Mouse (Mus musculus) C2C12 (cell line): ENCODE measurements around the gene Elk3.

Source experiments
- CEBPB ChIP-seq: IDR thresholded peaks from one replicate; pipeline ENCODE4 v1.6.1; 2011; ENCODE audit warnings: low read depth, mild to moderate bottlenecking, control low read depth, moderate library complexity
- CTCF ChIP-seq: IDR thresholded peaks from one replicate; pipeline ENCODE4 v1.5.1; 2011; ENCODE audit not compliant: control insufficient read depth, insufficient read depth, insufficient read length
- MAX ChIP-seq: IDR thresholded peaks from one replicate; pipeline ENCODE4 v1.6.1; 2011; ENCODE audit warnings: mild to moderate bottlenecking, control low read depth
- MYOD1 ChIP-seq: IDR thresholded peaks from one replicate; pipeline ENCODE4 v1.6.1; 2011; ENCODE audit warnings: low read depth; ENCODE audit not compliant: control insufficient read depth, insufficient read length
- USF1 ChIP-seq: IDR thresholded peaks from one replicate; pipeline ENCODE4 v1.6.1; 2011; ENCODE audit warnings: low read depth, mild to moderate bottlenecking, control low read depth, moderate library complexity

DNA sequence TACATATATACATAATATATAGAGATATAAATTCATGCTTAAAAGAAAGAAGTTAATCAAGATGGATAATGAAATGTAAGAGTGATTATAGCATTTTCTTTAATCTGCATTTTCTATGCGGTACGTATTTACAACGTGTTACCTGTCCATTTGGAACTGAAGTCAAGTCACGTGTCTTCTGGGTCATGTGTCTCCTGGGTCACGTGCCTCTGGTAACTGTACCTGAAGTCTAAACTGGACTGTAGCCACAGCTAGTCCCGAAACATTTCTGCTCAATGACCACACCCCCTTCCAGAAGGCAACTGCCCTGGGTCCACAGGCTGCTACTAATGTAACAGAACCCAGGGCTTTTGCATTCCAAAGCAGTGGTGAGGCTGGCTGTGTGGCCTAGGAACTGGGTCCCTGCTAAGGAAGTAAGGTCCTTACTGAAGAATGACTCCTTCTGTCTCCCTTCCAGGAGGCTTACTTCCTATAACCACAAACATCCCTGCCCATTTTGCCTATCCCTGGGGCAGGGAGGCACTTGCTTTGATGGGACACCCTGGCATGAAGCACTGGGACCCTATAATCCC, 40.0 kb downstream of the Elk3 start:
- peak; percentile 18 for TF ChIP-seq MAX
- TF ChIP-seq CTCF = no peak
- TF ChIP-seq USF1 = peak; percentile 90
- TF ChIP-seq MYOD1 = peak; percentile 2
- TF ChIP-seq CEBPB = no peak
